Mouse (Mus musculus) testis, adult 2 months (tissue): Measurements from ENCODE around the gene E2f7. TPM values are rescaled to one million over a fixed set of nuclear protein-coding genes. Genes with fewer than 3 reads are reported as not detected.

Experiments used
- H3K27ac ChIP-seq: fragments of 200-500 bp; 2 replicates; pipeline ENCODE4 v1.5.1; 2012; ENCODE audit warnings: low read depth, low read length; ENCODE audit not compliant: control insufficient read depth, insufficient read depth
- H3K27me3 ChIP-seq: fragments of 200-500 bp; 2 replicates; pipeline ENCODE4 v1.6.1; 2012; ENCODE audit warnings: mild to moderate bottlenecking, low read length, moderate library complexity; ENCODE audit not compliant: control insufficient read depth, insufficient read depth
- H3K36me3 ChIP-seq: fragments of 200-500 bp; 2 replicates; pipeline ENCODE4 v1.6.1; 2012; ENCODE audit warnings: mild to moderate bottlenecking, low read length; ENCODE audit not compliant: control insufficient read depth, insufficient read depth
- H3K4me1 ChIP-seq: fragments of 200-500 bp; 2 replicates; pipeline ENCODE4 v1.6.1; 2012; ENCODE audit warnings: low read length; ENCODE audit not compliant: control insufficient read depth, insufficient read depth
- H3K4me3 ChIP-seq: fragments of 200-500 bp; 2 replicates; pipeline ENCODE4 v1.5.1; 2012; ENCODE audit warnings: low read depth, mild to moderate bottlenecking, low read length, moderate library complexity, mixed read lengths; ENCODE audit not compliant: control insufficient read depth
- CTCF ChIP-seq: fragments of 200-500 bp; IDR thresholded peaks from 2 replicates; pipeline ENCODE4 v1.5.1; 2012; ENCODE audit warnings: low read depth, mild to moderate bottlenecking, inconsistent platforms, low read length, moderate library complexity; ENCODE audit not compliant: control insufficient read depth, insufficient read depth, insufficient replicate concordance
- POLR2A ChIP-seq: fragments of 200-500 bp; IDR thresholded peaks from 2 replicates; pipeline ENCODE4 v1.6.1; 2012; ENCODE audit warnings: low read depth, mild to moderate bottlenecking, inconsistent platforms, low read length, moderate library complexity; ENCODE audit not compliant: control insufficient read depth
- polyA plus RNA-seq: library from polyadenylated mRNA; depleted of rRNA; stranded (reverse); fragments of >200 nt; gene quantifications from 2 replicates; pipeline ENCODE4 v1.2.3, GENCODE M21; 2012

The E2f7 gene
- polyA plus RNA-seq, 1 experiment = 1.7 TPM

GRCm38 (mm10) chr10:110801296-110801695, 56.1 kb downstream of the E2f7 start:
- no peak overlapping the region for H3K4me3 ChIP-seq
- peaks cover 2% of the 10 kb centered on the region for H3K4me1 ChIP-seq
- no peak overlapping the region for H3K27ac ChIP-seq
- no peak for TF ChIP-seq POLR2A
- no peak for TF ChIP-seq CTCF
- H3K36me3 ChIP-seq = no peaks in the 10 kb centered on the region
- H3K27me3 ChIP-seq = no peaks in the 10 kb centered on the region

GRCm38 (mm10) chr10:110804279-110805024, 59.2 kb downstream of the E2f7 start:
- no peaks in the 10 kb centered on the region for H3K27me3 ChIP-seq
- peaks cover 2% of the 10 kb centered on the region for H3K4me1 ChIP-seq
- H3K4me3 ChIP-seq = no peak overlapping the region
- no peak for TF ChIP-seq POLR2A
- no peak for TF ChIP-seq CTCF
- H3K27ac ChIP-seq = no peak overlapping the region
- H3K36me3 ChIP-seq = no peaks in the 10 kb centered on the region

- Histone ChIP-seq H3K27me3 (no peaks in the 10 kb centered on the region), H3K4me1 (peaks cover 2% of the 10 kb centered on the region), H3K4me3 (no peak overlapping the region), H3K36me3 (no peaks in the 10 kb centered on the region), H3K27ac (no peak overlapping the region)
- TF ChIP-seq POLR2A (no peak), CTCF (no peak)
These were observed 59.9 kb downstream of the E2f7 start for GRCm38 (mm10) chr10:110805025-110805740.

GRCm38 (mm10) chr10:110806471-110806870, 61.2 kb downstream of the E2f7 start:
- H3K36me3 ChIP-seq = no peaks in the 10 kb centered on the region
- peaks cover 2% of the 10 kb centered on the region for H3K4me1 ChIP-seq
- no peak for TF ChIP-seq POLR2A
- no peak for TF ChIP-seq CTCF
- H3K27ac ChIP-seq = no peak overlapping the region
- H3K27me3 ChIP-seq = no peaks in the 10 kb centered on the region
- no peak overlapping the region for H3K4me3 ChIP-seq

GRCm38 (mm10) chr10:110810528-110810927, 65.3 kb downstream of the E2f7 start:
- H3K36me3 ChIP-seq = no peaks in the 10 kb centered on the region
- TF ChIP-seq POLR2A (no peak), CTCF (no peak)

GRCm38 (mm10) chr10:110811209-110811861, 66.1 kb downstream of the E2f7 start:
- Histone ChIP-seq H3K36me3 (no peaks in the 10 kb centered on the region), H3K4me1 (no peaks in the 10 kb centered on the region), H3K27me3 (no peaks in the 10 kb centered on the region), H3K4me3 (no peak overlapping the region), H3K27ac (no peak overlapping the region)
- no peak for TF ChIP-seq POLR2A
- TF ChIP-seq CTCF = no peak

More at GRCm38 (mm10) chr10:110810528-110810927, 65.3 kb downstream of the E2f7 start:
- Histone ChIP-seq H3K4me1 (no peaks in the 10 kb centered on the region), H3K27me3 (no peaks in the 10 kb centered on the region), H3K27ac (no peak overlapping the region), H3K4me3 (no peak overlapping the region)

GRCm38 (mm10) chr10:110811862-110812225, 66.6 kb downstream of the E2f7 start:
- Histone ChIP-seq H3K4me1 (no peaks in the 10 kb centered on the region), H3K27me3 (no peaks in the 10 kb centered on the region), H3K36me3 (no peaks in the 10 kb centered on the region), H3K4me3 (no peak overlapping the region), H3K27ac (no peak overlapping the region)
- TF ChIP-seq POLR2A (no peak), CTCF (no peak)
